Mouse (Mus musculus) MEL (cell line): ENCODE data around the gene Haghl.

Experiments used
- BHLHE40 ChIP-seq: IDR thresholded peaks from 2 replicates; pipeline ENCODE4 v1.6.1; 2012; ENCODE audit warnings: low read depth, mild to moderate bottlenecking, inconsistent platforms, low read length, improper control_type of control experiment, borderline replicate concordance
- CHD1 ChIP-seq: IDR thresholded peaks from 2 replicates; pipeline ENCODE4 v1.6.1; 2012; ENCODE audit warnings: low read depth, mild to moderate bottlenecking, inconsistent platforms, low read length, improper control_type of control experiment
- CTCF ChIP-seq, 3 experiments: IDR thresholded peaks in 2 of 3; conservative IDR thresholded peaks in 1 of 3; 2 replicates each; pipeline ENCODE4 v1.5.1; 2011 to 2012; ENCODE audit warnings: low read length in 3 of 3, low read depth in 2 of 3, mild to moderate bottlenecking in 2 of 3, improper control_type of control experiment in 1 of 3, inconsistent platforms in 1 of 3, mixed read lengths in 1 of 3, moderate library complexity in 1 of 3; ENCODE audit not compliant: control insufficient read depth in 1 of 3, insufficient read depth in 1 of 3, poor library complexity in 1 of 3, severe bottlenecking in 1 of 3
- EP300 ChIP-seq, 2 experiments: IDR thresholded peaks; 2 replicates each; pipeline ENCODE4 v1.6.1; 2011; ENCODE audit warnings: improper control_type of control experiment in 2 of 2, low read length in 2 of 2, low read depth in 1 of 2, mild to moderate bottlenecking in 1 of 2
- GATA1 ChIP-seq: IDR thresholded peaks from 2 replicates; pipeline ENCODE4 v1.6.1; 2011; ENCODE audit warnings: low read depth, low read length, improper control_type of control experiment
- HCFC1 ChIP-seq: IDR thresholded peaks from 2 replicates; pipeline ENCODE4 v1.6.1; 2012; ENCODE audit warnings: low read depth, mild to moderate bottlenecking, inconsistent platforms, low read length, improper control_type of control experiment, moderate library complexity
- MAX ChIP-seq: IDR thresholded peaks from 2 replicates; pipeline ENCODE4 v1.6.1; 2011; ENCODE audit warnings: low read length, improper control_type of control experiment
- TBP ChIP-seq: IDR thresholded peaks from 2 replicates; pipeline ENCODE4 v1.8.0; 2011; ENCODE audit warnings: low read depth, low read length, improper control_type of control experiment
- UBTF ChIP-seq: IDR thresholded peaks from 2 replicates; pipeline ENCODE4 v1.6.1; 2012; ENCODE audit warnings: low read depth, mild to moderate bottlenecking, inconsistent platforms, low read length, improper control_type of control experiment, moderate library complexity, borderline replicate concordance; ENCODE audit not compliant: insufficient read depth

GRCm38 (mm10) chr17:25830200-25830753 is 44.8 kb upstream of the Haghl start:
- TF ChIP-seq EP300 (IDR thresholded peaks at IDR 0.05; ENCODE audit: low read depth in 1 of 2, low read length in 2 of 2) (no peak), CTCF (IDR thresholded peaks at IDR 0.05 in 2 of 3, conservative IDR thresholded peaks at IDR 0.05 in 1 of 3; ENCODE audit: control insufficient read depth in 1 of 3, insufficient read depth in 1 of 3, low read depth in 2 of 3, low read length in 3 of 3, poor library complexity in 1 of 3, severe bottlenecking in 1 of 3) (no peak), MAX (no peak), CHD1 (no peak), HCFC1 (no peak), UBTF (no peak), BHLHE40 (no peak), GATA1 (no peak), TBP (no peak)
